Mouse (Mus musculus) neural tube, embryonic 13.5 days (tissue): Measurements from ENCODE around the gene Ifnz. TPM values are rescaled to one million over a fixed set of nuclear protein-coding genes. Genes with fewer than 3 reads are reported as not detected.
"Not testable (repeated sequence)": the region's sequence is repeated elsewhere in the genome, so short reads cannot be mapped to it uniquely, and the experiment has no call there.

Source experiments
- ATAC-seq: fragments of 200-750 bp; cut with Nextera tagmentation; 2 replicates; pipeline ENCODE4 v1.8.0; 2017; ENCODE audit warnings: low read depth, mild to moderate bottlenecking, moderate TSS enrichment, moderate library complexity
- H3K27ac ChIP-seq: fragments of 300-500 bp; sonication (generic); replicated peaks from 2 replicates; pipeline ENCODE4 v1.5.1; 2015; ENCODE audit warnings: moderate library complexity, mild to moderate bottlenecking, inconsistent platforms
- H3K27me3 ChIP-seq: fragments of 300-500 bp; sonication (generic); 2 replicates; pipeline ENCODE4 v1.6.1; 2015; ENCODE audit warnings: mild to moderate bottlenecking, inconsistent platforms
- H3K36me3 ChIP-seq: fragments of 300-500 bp; sonication (generic); 2 replicates; pipeline ENCODE4 v1.6.1; 2015; ENCODE audit warnings: mild to moderate bottlenecking, inconsistent platforms
- H3K4me1 ChIP-seq: fragments of 300-500 bp; sonication (generic); replicated peaks from 2 replicates; pipeline ENCODE4 v1.6.1; 2015; ENCODE audit warnings: inconsistent platforms
- H3K4me2 ChIP-seq: fragments of 300-500 bp; sonication (generic); 2 replicates; pipeline ENCODE4 v1.6.1; 2015; ENCODE audit warnings: inconsistent platforms, mild to moderate bottlenecking, moderate library complexity
- H3K4me3 ChIP-seq: fragments of 300-500 bp; sonication (generic); 2 replicates; pipeline ENCODE4 v1.5.1; 2015; ENCODE audit warnings: mild to moderate bottlenecking, inconsistent platforms
- H3K9ac ChIP-seq: fragments of 300-500 bp; sonication (generic); 2 replicates; pipeline ENCODE4 v1.6.1; 2015; ENCODE audit warnings: moderate library complexity, mild to moderate bottlenecking, inconsistent platforms
- H3K9me3 ChIP-seq: fragments of 300-500 bp; sonication (generic); 2 replicates; pipeline ENCODE4 v1.6.1; 2016; ENCODE audit warnings: inconsistent platforms
- WGBS: fragments of 180-500 bp; shearing (Covaris S2); methylation state at CpG from one replicate; pipeline ENCODE4 v1.1.7; 2015; 5-methylcytosine and 5-hydroxymethylcytosine counted together
- polyA plus RNA-seq: library from polyadenylated mRNA; unstranded; fragments of >200 nt; fragmentation: Nextera tagmentation; extraction: Ambion mirVana; gene quantifications from 2 replicates; pipeline ENCODE4 v1.2.1, GENCODE M21; 2015

Gene Ifnz
- polyA plus RNA-seq = not detected in 2 replicates

GRCm38 (mm10) chr4:88781831-88782230, at the start of gene Ifnz:
Gene Ifnz, plus strand, starts transcription at chr4:88782131.
- not testable (repeated sequence) for H3K27me3 ChIP-seq, H3K27ac ChIP-seq, ATAC-seq, H3K9me3 ChIP-seq, H3K4me1 ChIP-seq, H3K9ac ChIP-seq, H3K36me3 ChIP-seq
- peak within 1 kb of the TSS; percentile 19; the same call in 1 of the 2 replicates for H3K4me3 ChIP-seq
- peak within 1 kb of the TSS; percentile 41 for H3K4me2 ChIP-seq
- 19% methylated on average over 5 of the region's 7 CpGs for WGBS

GRCm38 (mm10) chr4:88738480-88738879, 43.5 kb upstream of the Ifnz start:
- 5% methylated on average over 2 of the region's 2 CpGs for WGBS
- ATAC-seq = no peak
- Histone ChIP-seq H3K27me3 (no peaks in the 10 kb centered on the region), H3K4me1 (no peaks in the 10 kb centered on the region), H3K27ac (no peak overlapping the region), H3K9me3 (no peaks in the 10 kb centered on the region), H3K4me2 (no peak overlapping the region), H3K36me3 (no peaks in the 10 kb centered on the region), H3K4me3 (no peak overlapping the region), H3K9ac (no peak overlapping the region)

GRCm38 (mm10) chr4:88739036-88739435, 42.9 kb upstream of the Ifnz start:
- Histone ChIP-seq H3K4me1 (no peaks in the 10 kb centered on the region), H3K4me3 (no peak overlapping the region), H3K9ac (no peak overlapping the region), H3K27me3 (no peaks in the 10 kb centered on the region), H3K36me3 (no peaks in the 10 kb centered on the region), H3K9me3 (no peaks in the 10 kb centered on the region), H3K27ac (no peak overlapping the region), H3K4me2 (no peak overlapping the region)
- WGBS = 90% methylated on average over 6 of the region's 6 CpGs
- ATAC-seq = no peak

GRCm38 (mm10) chr4:88741426-88741825, 40.5 kb upstream of the Ifnz start:
- Histone ChIP-seq H3K27me3 (no peaks in the 10 kb centered on the region), H3K27ac (no peak overlapping the region)
- whole genome bisulfite sequencing = 86% methylated on average over 4 of the region's 4 CpGs

GRCm38 (mm10) chr4:88742771-88743371, 39.1 kb upstream of the Ifnz start:
- Histone ChIP-seq H3K4me3 (no peak overlapping the region), H3K27me3 (no peaks in the 10 kb centered on the region), H3K36me3 (no peaks in the 10 kb centered on the region), H3K9me3 (no peaks in the 10 kb centered on the region), H3K9ac (no peak overlapping the region), H3K27ac (no peak overlapping the region), H3K4me1 (peaks cover 9% of the 10 kb centered on the region), H3K4me2 (no peak overlapping the region)
- ATAC-seq = no peak
- 86% methylated on average over 7 of the region's 7 CpGs for WGBS

More at GRCm38 (mm10) chr4:88741426-88741825, 40.5 kb upstream of the Ifnz start:
- Histone ChIP-seq H3K36me3 (no peaks in the 10 kb centered on the region), H3K9me3 (no peaks in the 10 kb centered on the region), H3K4me3 (no peak overlapping the region), H3K4me1 (peaks cover 9% of the 10 kb centered on the region), H3K9ac (no peak overlapping the region), H3K4me2 (no peak overlapping the region)
- ATAC-seq = no peak

- 65% methylated on average over 3 of the region's 3 CpGs for WGBS
- H3K9ac ChIP-seq = no peak overlapping the region
- peaks cover 9% of the 10 kb centered on the region for H3K4me1 ChIP-seq
- H3K27me3 ChIP-seq = no peaks in the 10 kb centered on the region
- no peaks in the 10 kb centered on the region for H3K36me3 ChIP-seq
- H3K27ac ChIP-seq = no peak overlapping the region
- no peaks in the 10 kb centered on the region for H3K9me3 ChIP-seq
- H3K4me3 ChIP-seq = no peak overlapping the region
- no peak for ATAC-seq
- H3K4me2 ChIP-seq = no peak overlapping the region
Measured at GRCm38 (mm10) chr4:88744207-88744606, 37.7 kb upstream of the Ifnz start.

GRCm38 (mm10) chr4:88749926-88750325, 32.0 kb upstream of the Ifnz start:
- Histone ChIP-seq H3K9me3 (no peaks in the 10 kb centered on the region), H3K27ac (no peak overlapping the region), H3K27me3 (no peaks in the 10 kb centered on the region), H3K4me1 (peaks cover 9% of the 10 kb centered on the region), H3K36me3 (no peaks in the 10 kb centered on the region), H3K9ac (no peak overlapping the region), H3K4me3 (no peak overlapping the region), H3K4me2 (no peak overlapping the region)
- WGBS = 66% methylated on average over 6 of the region's 6 CpGs
- ATAC-seq = no peak

- H3K27me3 ChIP-seq, ATAC-seq, H3K9me3 ChIP-seq, H3K9ac ChIP-seq, H3K4me2 ChIP-seq, H3K27ac ChIP-seq, H3K4me1 ChIP-seq, H3K36me3 ChIP-seq, H3K4me3 ChIP-seq: not testable (repeated sequence)
- WGBS = 80% methylated on average over 15 of the region's 15 CpGs
Measured at GRCm38 (mm10) chr4:88754818-88755340, 27.1 kb upstream of the Ifnz start, which contains the start of gene Gm13271. Gene Gm13271, plus strand, starts transcription at chr4:88754868.

GRCm38 (mm10) chr4:88756581-88757513, 25.1 kb upstream of the Ifnz start:
- not testable (repeated sequence) for H3K4me1 ChIP-seq
- WGBS = 13% methylated on average over 28 of the region's 31 CpGs

GRCm38 (mm10) chr4:88757628-88758031, 24.3 kb upstream of the Ifnz start:
- not testable (repeated sequence) for H3K4me1 ChIP-seq, H3K9me3 ChIP-seq, H3K36me3 ChIP-seq, H3K27me3 ChIP-seq
- Histone ChIP-seq H3K9ac (peak overlapping the region; percentile 68), H3K4me2 (peak overlapping the region; percentile 72), H3K4me3 (peak overlapping the region; percentile 46), H3K27ac (peak overlapping the region; percentile 79)
- WGBS = under 1% methylated on average over 16 of the region's 21 CpGs
- peak; percentile 100 for ATAC-seq

More at GRCm38 (mm10) chr4:88756581-88757513, 25.1 kb upstream of the Ifnz start:
- H3K36me3 ChIP-seq, H3K27me3 ChIP-seq, H3K9me3 ChIP-seq: not testable (repeated sequence)
- Histone ChIP-seq H3K4me3 (peak overlapping the region; percentile 46), H3K4me2 (peak overlapping the region; percentile 72), H3K27ac (peak overlapping the region; percentile 79), H3K9ac (peak overlapping the region; percentile 68)
- ATAC-seq = 0 out of 2 replicates have a peak, but pooled peaks have one; percentile 27

GRCm38 (mm10) chr4:88758751-88759150, 23.2 kb upstream of the Ifnz start:
- H3K9me3 ChIP-seq, ATAC-seq, H3K9ac ChIP-seq, H3K27ac ChIP-seq, H3K4me2 ChIP-seq, H3K4me1 ChIP-seq, H3K36me3 ChIP-seq, H3K27me3 ChIP-seq, H3K4me3 ChIP-seq: not testable (repeated sequence)
- 83% methylated on average over 9 of the region's 9 CpGs for WGBS

- H3K9ac ChIP-seq, H3K27me3 ChIP-seq, H3K9me3 ChIP-seq, H3K27ac ChIP-seq, H3K36me3 ChIP-seq, ATAC-seq, H3K4me1 ChIP-seq: not testable (repeated sequence)
- H3K4me2 ChIP-seq = peak within 1 kb of the TSS; percentile 54
- peak within 1 kb of the TSS; percentile 33 for H3K4me3 ChIP-seq
- 37% methylated on average over 11 of the region's 14 CpGs for WGBS
Measured at GRCm38 (mm10) chr4:88759610-88760268, 22.2 kb upstream of the Ifnz start, which contains the start of gene Gm13283. Gene Gm13283, plus strand, starts transcription at chr4:88760119.
